Mouse (Mus musculus): Measurements from ENCODE around the gene S1pr5. TPM values are rescaled to one million over a fixed set of nuclear protein-coding genes. Genes with fewer than 3 reads are reported as not detected.
"Not testable (repeated sequence)": the region's sequence is repeated elsewhere in the genome, so short reads cannot be mapped to it uniquely, and the experiment has no call there.

The S1pr5 gene
- polyA plus RNA-seq (2012; rRNA removed) (1.6 TPM in 2 replicates), polyA plus RNA-seq (2014; fragmentation: Nextera tagmentation; extraction: Ambion mirVana) (1.1 and 2.5 TPM in 2 replicates)

DNA sequence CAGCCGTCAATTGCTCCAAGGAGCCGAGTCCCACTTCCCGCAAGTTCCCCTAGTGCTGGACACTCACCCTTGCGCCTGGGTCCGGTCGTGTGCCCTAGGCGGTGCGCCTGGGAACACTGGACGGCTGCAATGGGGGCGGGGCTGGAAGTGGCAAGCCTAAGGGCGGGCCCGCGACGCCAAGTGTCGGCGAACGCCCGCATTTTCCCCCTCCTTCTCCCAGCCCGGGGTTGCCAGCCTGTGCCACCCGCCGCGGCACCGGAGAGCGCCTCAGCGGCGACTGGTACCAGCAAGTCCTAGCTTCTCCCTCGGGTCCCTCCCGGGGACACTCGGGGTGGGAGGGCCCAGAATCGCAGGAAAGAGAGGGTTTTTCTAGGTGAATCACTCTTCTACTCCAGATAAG, at the start of gene S1pr5:
TSS of gene S1pr5 (minus strand) at position 118 of the 400 bp plus-strand sequence.
- no peaks in the 10 kb centered on the region for H3K36me3 ChIP-seq (ENCODE audit: control insufficient read depth, insufficient read depth, low read length)
- H3K27ac ChIP-seq (replicated peaks; ENCODE audit: low read depth, low read length): no peak within 1 kb of the TSS
- no peak for ATAC-seq (ENCODE audit: low FRiP score, low read depth)
- TF ChIP-seq POLR2A (IDR thresholded peaks at IDR 0.05; ENCODE audit: borderline replicate concordance, extremely low read depth, insufficient read depth, insufficient read length): no peak
- H3K4me2 ChIP-seq (replicated peaks; ENCODE audit: low read depth, low read length, severe bottlenecking): peak within 1 kb of the TSS; percentile 42
- no peak within 1 kb of the TSS for H3K9ac ChIP-seq (ENCODE audit: low read depth, low read length, severe bottlenecking)
- 3% methylated on average over 22 of the region's 30 CpGs for WGBS
- H3K4me3 ChIP-seq (replicated peaks; ENCODE audit: low read length): peak within 1 kb of the TSS; percentile 27
- no peaks in the 10 kb centered on the region for H3K9me3 ChIP-seq (ENCODE audit: control insufficient read depth, low read length)
- DNase-seq (ENCODE audit: low spot score): no peak
- peaks cover 6% of the 10 kb centered on the region; the same call in 1 of the 2 replicates for H3K4me1 ChIP-seq (ENCODE audit: control insufficient read depth, insufficient read depth, low read length)
- peaks cover 69% of the 10 kb centered on the region for H3K27me3 ChIP-seq (ENCODE audit: control insufficient read depth, insufficient read depth, low read length)

DNA sequence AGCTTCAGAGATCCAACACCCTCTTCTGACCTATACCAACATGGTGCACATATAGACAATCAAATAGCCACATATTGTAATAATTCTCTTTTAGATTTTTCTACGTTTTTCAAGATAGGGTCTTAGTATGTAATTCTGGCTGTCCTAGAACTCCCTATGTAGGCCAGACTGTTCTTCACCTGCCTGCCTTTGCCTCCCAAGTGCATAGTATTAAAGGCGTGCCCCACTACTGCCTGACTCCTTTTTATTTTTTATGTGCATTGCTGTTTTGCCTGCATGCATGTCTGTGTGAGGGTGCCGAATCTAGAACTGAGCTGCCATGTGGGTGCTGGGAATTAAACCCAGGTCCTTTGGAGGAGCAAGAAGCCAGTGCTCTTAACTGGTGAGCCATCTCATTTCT, 44.0 kb upstream of the S1pr5 start:
- no peak for DNase-seq (ENCODE audit: low spot score)
- H3K9me3 ChIP-seq (ENCODE audit: control insufficient read depth, low read length): no peaks in the 10 kb centered on the region
- H3K4me3 ChIP-seq (replicated peaks; ENCODE audit: low read length): no peak overlapping the region
- no peak overlapping the region for H3K4me2 ChIP-seq (replicated peaks; ENCODE audit: low read depth, low read length, severe bottlenecking)
- H3K27ac ChIP-seq (replicated peaks; ENCODE audit: low read depth, low read length): no peak overlapping the region
- no peaks in the 10 kb centered on the region for H3K27me3 ChIP-seq (ENCODE audit: control insufficient read depth, insufficient read depth, low read length)
- WGBS: 86% methylated on average over 3 of the region's 3 CpGs
- peaks cover 25% of the 10 kb centered on the region; the same call in 1 of the 2 replicates for H3K4me1 ChIP-seq (ENCODE audit: control insufficient read depth, insufficient read depth, low read length)
- no peaks in the 10 kb centered on the region for H3K36me3 ChIP-seq (ENCODE audit: control insufficient read depth, insufficient read depth, low read length)
- no peak for TF ChIP-seq POLR2A (IDR thresholded peaks at IDR 0.05; ENCODE audit: borderline replicate concordance, extremely low read depth, insufficient read depth, insufficient read length)
- no peak for ATAC-seq (ENCODE audit: low FRiP score, low read depth)
- H3K9ac ChIP-seq (ENCODE audit: low read depth, low read length, severe bottlenecking): no peak overlapping the region

DNA sequence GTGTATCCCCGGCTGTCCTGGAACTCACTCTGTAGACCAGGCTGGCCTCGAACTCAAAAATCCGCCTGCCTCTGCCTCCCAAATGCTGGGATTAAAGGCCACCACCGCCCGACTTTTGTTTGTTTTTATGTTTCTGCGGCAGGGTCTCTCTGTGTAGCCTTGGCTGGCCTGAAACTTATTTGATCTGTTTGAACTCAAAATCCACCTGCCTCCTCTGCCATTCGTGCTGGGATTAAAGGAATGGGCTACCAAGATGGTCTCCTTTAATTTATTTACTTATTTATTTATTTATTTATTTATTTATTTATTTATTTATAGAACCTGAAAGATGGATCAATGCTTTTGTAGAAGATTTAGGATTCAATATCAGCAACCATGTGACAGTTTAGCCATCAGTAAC, 43.6 kb upstream of the S1pr5 start:
- peaks cover 28% of the 10 kb centered on the region for H3K4me1 ChIP-seq (ENCODE audit: control insufficient read depth, insufficient read depth, low read length)
- DNase-seq (ENCODE audit: low spot score); H3K27me3 ChIP-seq (ENCODE audit: control insufficient read depth, insufficient read depth, low read length); H3K9me3 ChIP-seq (ENCODE audit: control insufficient read depth, low read length); ATAC-seq (ENCODE audit: low FRiP score, low read depth); H3K36me3 ChIP-seq (ENCODE audit: control insufficient read depth, insufficient read depth, low read length): not testable (repeated sequence)
- H3K4me3 ChIP-seq (replicated peaks; ENCODE audit: low read length): peak overlapping the region; percentile 77
- H3K27ac ChIP-seq (replicated peaks; ENCODE audit: low read depth, low read length): peak overlapping the region; percentile 77
- H3K4me2 ChIP-seq (replicated peaks; ENCODE audit: low read depth, low read length, severe bottlenecking): peak overlapping the region; percentile 65
- H3K9ac ChIP-seq (ENCODE audit: low read depth, low read length, severe bottlenecking): peak overlapping the region; percentile 38; the same call in 1 of the 2 replicates
- 15% methylated on average over 7 of the region's 7 CpGs for WGBS

DNA sequence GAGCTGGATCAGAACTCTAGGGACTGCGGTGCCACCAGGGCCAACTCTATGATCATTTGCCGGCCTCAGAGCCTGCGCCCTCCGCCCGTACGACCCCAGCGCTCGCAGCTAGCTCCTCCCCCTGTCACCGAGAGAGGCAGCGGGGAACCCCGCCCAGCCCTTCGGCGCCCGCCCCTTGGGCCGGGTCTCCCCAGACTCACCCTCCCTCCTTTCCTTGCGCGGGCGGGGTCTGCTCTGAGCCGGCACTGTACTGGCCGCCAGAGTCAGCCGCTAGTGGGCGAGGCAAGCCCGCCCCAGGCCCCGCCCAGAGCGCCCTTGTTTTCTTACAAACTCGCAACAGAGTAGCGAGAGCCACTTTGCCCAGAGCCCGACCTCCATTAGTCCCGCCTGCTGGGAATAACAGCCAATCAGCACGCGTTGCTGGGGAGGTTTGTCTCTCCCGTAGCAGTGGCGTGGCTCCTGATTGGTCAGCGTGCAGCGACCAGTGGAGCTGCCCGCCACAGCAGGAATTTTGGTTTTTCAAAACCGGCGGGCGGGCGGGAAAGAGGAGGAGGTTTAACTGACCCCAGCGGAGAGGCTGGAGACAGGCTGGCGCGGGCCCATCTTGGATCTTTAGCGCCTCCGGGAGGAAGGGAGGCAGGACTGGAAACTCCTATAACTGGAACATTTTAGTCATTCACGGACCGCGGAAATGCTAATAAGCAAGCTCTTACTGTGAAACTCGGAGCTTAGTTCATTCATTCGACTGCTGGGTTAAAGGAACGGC, 43.0 kb upstream of the S1pr5 start, which contains the start of gene Cdkn2d:
TSS of gene Cdkn2d (minus strand) at position 386 of the 766 bp plus-strand sequence.
- Histone ChIP-seq H3K9ac (ENCODE audit: low read depth, low read length, severe bottlenecking) (peak within 1 kb of the TSS; percentile 71), H3K36me3 (ENCODE audit: control insufficient read depth, insufficient read depth, low read length) (no peaks in the 10 kb centered on the region), H3K4me1 (ENCODE audit: control insufficient read depth, insufficient read depth, low read length) (peaks cover 35% of the 10 kb centered on the region), H3K27me3 (ENCODE audit: control insufficient read depth, insufficient read depth, low read length) (no peaks in the 10 kb centered on the region), H3K4me3 (replicated peaks; ENCODE audit: low read length) (peak within 1 kb of the TSS; percentile 77), H3K27ac (replicated peaks; ENCODE audit: low read depth, low read length) (peak within 1 kb of the TSS; percentile 77), H3K4me2 (replicated peaks; ENCODE audit: low read depth, low read length, severe bottlenecking) (peak within 1 kb of the TSS; percentile 70), H3K9me3 (ENCODE audit: control insufficient read depth, low read length) (no peaks in the 10 kb centered on the region)
- ATAC-seq (ENCODE audit: low FRiP score, low read depth) (peak; percentile 95), DNase-seq (ENCODE audit: low spot score) (peak; percentile 100)
- under 1% methylated on average over 48 of the region's 51 CpGs for WGBS
- TF ChIP-seq POLR2A (IDR thresholded peaks at IDR 0.05; ENCODE audit: borderline replicate concordance, extremely low read depth, insufficient read depth, insufficient read length): peak; percentile 30; the same call in 1 of the 2 replicates

DNA sequence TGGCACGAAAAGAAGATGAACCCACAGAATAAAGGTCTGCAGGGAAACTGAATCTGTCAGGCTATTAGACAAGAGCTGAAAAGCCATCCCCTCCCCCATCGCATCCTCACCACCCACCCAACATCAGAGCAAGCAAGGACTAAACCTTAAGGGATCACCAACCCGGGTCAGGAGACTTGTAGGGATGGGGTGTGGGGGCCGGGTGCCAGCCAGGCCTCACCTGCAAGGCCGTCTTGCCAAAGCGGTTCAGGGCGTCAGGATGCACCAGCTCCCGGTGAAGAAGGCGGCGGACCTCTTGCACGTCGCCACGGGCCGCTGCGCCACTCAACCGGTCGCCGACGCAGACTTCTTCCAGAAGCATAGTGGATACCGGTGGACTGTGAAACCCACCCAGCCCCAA, 42.3 kb upstream of the S1pr5 start:
- Histone ChIP-seq H3K4me1 (ENCODE audit: control insufficient read depth, insufficient read depth, low read length) (peaks cover 33% of the 10 kb centered on the region), H3K4me2 (replicated peaks; ENCODE audit: low read depth, low read length, severe bottlenecking) (peak overlapping the region; percentile 70), H3K27me3 (ENCODE audit: control insufficient read depth, insufficient read depth, low read length) (no peaks in the 10 kb centered on the region), H3K4me3 (replicated peaks; ENCODE audit: low read length) (peak overlapping the region; percentile 77), H3K9ac (ENCODE audit: low read depth, low read length, severe bottlenecking) (peak overlapping the region; percentile 71), H3K36me3 (ENCODE audit: control insufficient read depth, insufficient read depth, low read length) (0 out of 2 replicates have a peak, but pooled peaks cover 2% of the 10 kb centered on the region), H3K27ac (replicated peaks; ENCODE audit: low read depth, low read length) (peak overlapping the region; percentile 61), H3K9me3 (ENCODE audit: control insufficient read depth, low read length) (no peaks in the 10 kb centered on the region)
- ATAC-seq (ENCODE audit: low FRiP score, low read depth) (no peak), DNase-seq (ENCODE audit: low spot score) (peak; percentile 31)
- WGBS: under 1% methylated on average over 17 of the region's 20 CpGs
- no peak for TF ChIP-seq POLR2A (IDR thresholded peaks at IDR 0.05; ENCODE audit: borderline replicate concordance, extremely low read depth, insufficient read depth, insufficient read length)

Data from limb, embryonic 14.5 days (tissue).